Mouse (Mus musculus) layer of hippocampus, postnatal 14 days (tissue): ENCODE measurements at regions not wholly inside any gene's neighbourhood (a gene's known extent, or its start where the extent isn't known, plus 50 kb on each side); places are given as distances from the start of the nearest gene placed in this dataset.
"Not testable (repeated sequence)": the region's sequence is repeated elsewhere in the genome, so short reads cannot be mapped to it uniquely, and the experiment has no call there.

Experiments
- DNase-seq, 2 experiments: peaks; one replicate each; pipeline ENCODE4 v3.0.0; 2021 to 2022; ENCODE audit warnings: low spot score in 2 of 2, mixed read lengths in 1 of 2

- no peak for DNase-seq
Observed at GRCm38 (mm10) chr10:126386430-126386829, 420.5 kb downstream of the Lrig3 start.

GRCm38 (mm10) chr10:126385644-126386043, 419.7 kb downstream of the Lrig3 start:
- no peak for DNase-seq

GRCm38 (mm10) chr10:126380381-126380780, 414.4 kb downstream of the Lrig3 start:
- no peak for DNase-seq

- no peak for DNase-seq
Observed at GRCm38 (mm10) chr10:126379239-126379638, 413.3 kb downstream of the Lrig3 start.

- DNase-seq = no peak
Observed at GRCm38 (mm10) chr10:126373906-126374305, 407.9 kb downstream of the Lrig3 start.

GRCm38 (mm10) chr10:126371881-126372280, 405.9 kb downstream of the Lrig3 start:
- no peak for DNase-seq

- no peak for DNase-seq
Observed at GRCm38 (mm10) chr10:126349076-126349475, 383.1 kb downstream of the Lrig3 start.

- no peak for DNase-seq
Observed at GRCm38 (mm10) chr10:126337426-126337825, 371.5 kb downstream of the Lrig3 start.

- DNase-seq = no peak
Observed at GRCm38 (mm10) chr10:126333786-126334185, 367.8 kb downstream of the Lrig3 start.

GRCm38 (mm10) chr10:126330305-126330969, 364.5 kb downstream of the Lrig3 start:
- DNase-seq = peak; percentile 87 to 91

GRCm38 (mm10) chr10:126320831-126321230, 354.9 kb downstream of the Lrig3 start:
- no peak for DNase-seq

- no peak for DNase-seq
Observed at GRCm38 (mm10) chr10:126319795-126320194, 353.8 kb downstream of the Lrig3 start.

GRCm38 (mm10) chr10:126299962-126300361, 334.0 kb downstream of the Lrig3 start:
- DNase-seq = no peak

GRCm38 (mm10) chr10:126298211-126298610, 332.2 kb downstream of the Lrig3 start:
- no peak for DNase-seq

- DNase-seq = no peak
Observed at GRCm38 (mm10) chr10:126295853-126296252, 329.9 kb downstream of the Lrig3 start.

GRCm38 (mm10) chr10:126291765-126292164, 325.8 kb downstream of the Lrig3 start:
- no peak for DNase-seq

- DNase-seq = not testable (repeated sequence)
Observed at GRCm38 (mm10) chr10:126285096-126285495, 319.1 kb downstream of the Lrig3 start.

GRCm38 (mm10) chr10:126270376-126270775, 304.4 kb downstream of the Lrig3 start:
- no peak for DNase-seq

- DNase-seq = no peak
Observed at GRCm38 (mm10) chr10:126267321-126267998, 301.5 kb downstream of the Lrig3 start.

GRCm38 (mm10) chr10:126257171-126257570, 291.2 kb downstream of the Lrig3 start:
- DNase-seq = no peak

GRCm38 (mm10) chr10:126254198-126254597, 288.2 kb downstream of the Lrig3 start:
- DNase-seq = no peak

GRCm38 (mm10) chr10:126249176-126249575, 283.2 kb downstream of the Lrig3 start:
- no peak for DNase-seq

- DNase-seq = no peak
Observed at GRCm38 (mm10) chr10:126243051-126243450, 277.1 kb downstream of the Lrig3 start.
